Mouse (Mus musculus) erythroblast, embryonic 14.5 days (primary cell): ENCODE data around the gene Palmd. TPM values are rescaled to one million over a fixed set of nuclear protein-coding genes. Genes with fewer than 3 reads are reported as not detected.

ENCODE experiments used
- H3K27me3 ChIP-seq: 2 replicates; pipeline ENCODE4 v1.6.1; 2012; ENCODE audit warnings: inconsistent platforms; ENCODE audit not compliant: control insufficient read depth
- H3K36me3 ChIP-seq: 2 replicates; pipeline ENCODE4 v1.6.1; 2012; ENCODE audit warnings: mild to moderate bottlenecking, inconsistent platforms; ENCODE audit not compliant: control insufficient read depth
- H3K4me1 ChIP-seq: 2 replicates; pipeline ENCODE4 v1.6.1; 2012; ENCODE audit warnings: inconsistent platforms; ENCODE audit not compliant: control insufficient read depth
- H3K4me3 ChIP-seq: replicated peaks from 2 replicates; pipeline ENCODE3; 2012; ENCODE audit warnings: moderate library complexity, mild to moderate bottlenecking, inconsistent platforms
- H3K9me3 ChIP-seq: 2 replicates; pipeline ENCODE4 v1.6.1; 2012; ENCODE audit warnings: low read length, inconsistent platforms, mixed read lengths; ENCODE audit not compliant: control insufficient read depth
- GATA1 ChIP-seq: IDR thresholded peaks from 2 replicates; pipeline ENCODE4 v1.6.1; 2012; ENCODE audit warnings: low read length, inconsistent platforms, mixed read lengths
- TAL1 ChIP-seq: IDR thresholded peaks from 3 replicates; pipeline ENCODE4 v1.6.1; 2012; ENCODE audit warnings: low read length, inconsistent platforms, mixed read lengths
- polyA plus RNA-seq: library from polyadenylated mRNA; stranded (reverse); fragments of >175 nt; gene quantifications from 2 replicates; pipeline ENCODE4 v1.2.3, GENCODE M21; 2012

Palmd gene
- polyA plus RNA-seq, 1 experiment: not detected

GRCm38 (mm10) chr3:116889358-116889757 lies 79.4 kb downstream of the Palmd start:
- Histone ChIP-seq H3K36me3 (peaks cover 91% of the 10 kb centered on the region), H3K4me3 (no peak overlapping the region), H3K9me3 (no peaks in the 10 kb centered on the region), H3K27me3 (no peaks in the 10 kb centered on the region), H3K4me1 (no peaks in the 10 kb centered on the region)
- TF ChIP-seq GATA1: no peak
- no peak for TF ChIP-seq TAL1

- no peak overlapping the region for H3K4me3 ChIP-seq
- H3K4me1 ChIP-seq: no peaks in the 10 kb centered on the region
- H3K36me3 ChIP-seq: peaks cover 93% of the 10 kb centered on the region
- no peaks in the 10 kb centered on the region for H3K9me3 ChIP-seq
- no peaks in the 10 kb centered on the region for H3K27me3 ChIP-seq
- TF ChIP-seq GATA1 (no peak), TAL1 (no peak)
Measured at GRCm38 (mm10) chr3:116884941-116885340, 83.8 kb downstream of the Palmd start.

GRCm38 (mm10) chr3:116882221-116882960 lies 86.4 kb downstream of the Palmd start:
- no peaks in the 10 kb centered on the region for H3K9me3 ChIP-seq
- TF ChIP-seq TAL1: no peak
- no peak for TF ChIP-seq GATA1
- H3K36me3 ChIP-seq: peaks cover 99% of the 10 kb centered on the region
- H3K4me3 ChIP-seq: no peak overlapping the region
- no peaks in the 10 kb centered on the region for H3K27me3 ChIP-seq
- no peaks in the 10 kb centered on the region for H3K4me1 ChIP-seq

GRCm38 (mm10) chr3:116870372-116870771 lies 98.4 kb downstream of the Palmd start:
- no peak for TF ChIP-seq TAL1
- no peak for TF ChIP-seq GATA1
- Histone ChIP-seq H3K27me3 (no peaks in the 10 kb centered on the region), H3K4me3 (no peak overlapping the region), H3K36me3 (peaks cover 83% of the 10 kb centered on the region), H3K4me1 (peaks cover 41% of the 10 kb centered on the region), H3K9me3 (no peaks in the 10 kb centered on the region)

Other genes starting within 250 kb of the Palmd start
- not detected in 2 replicates for gene Agl, start 160.8 kb downstream of the Palmd start, polyA plus RNA-seq
- gene Frrs1, start 109.5 kb downstream of the Palmd start, polyA plus RNA-seq: 0.92 and 1.8 TPM in 2 replicates
- not detected in 2 replicates for gene 4930455H04Rik, start 720 bp downstream of the Palmd start, polyA plus RNA-seq